Mouse (Mus musculus): Measurements from ENCODE around the gene Ecm2. TPM values are rescaled to one million over a fixed set of nuclear protein-coding genes. Genes with fewer than 3 reads are reported as not detected.

Gene Ecm2
- polyA plus RNA-seq, 1 experiment from 2014 or later = 0.18 TPM

GRCm38 (mm10) chr13:49471981-49472675 is 32.5 kb upstream of the Ecm2 start:
- Histone ChIP-seq H3K36me3 (no peaks in the 10 kb centered on the region), H3K27me3 (no peaks in the 10 kb centered on the region), H3K9me3 (replicated peaks) (no peaks in the 10 kb centered on the region), H3K27ac (no peak overlapping the region), H3K4me3 (replicated peaks) (no peak overlapping the region), H3K9ac (no peak overlapping the region), H3K4me1 (replicated peaks) (peaks cover 16% of the 10 kb centered on the region; the same call in 1 of the 2 replicates), H3K4me2 (no peak overlapping the region)
- no peak for ATAC-seq (ENCODE audit: low read depth)
- WGBS (ENCODE audit: insufficient replicate concordance) = 56% methylated on average over 4 of the region's 4 CpGs
- DNase-seq = no peak

- DNase-seq = no peak
- H3K36me3 ChIP-seq = no peaks in the 10 kb centered on the region
- H3K4me3 ChIP-seq (replicated peaks) = no peak overlapping the region
- no peak overlapping the region for H3K4me2 ChIP-seq
- ATAC-seq (ENCODE audit: low read depth) = no peak
- no peaks in the 10 kb centered on the region for H3K9me3 ChIP-seq (replicated peaks)
- H3K9ac ChIP-seq = no peak overlapping the region
- no peaks in the 10 kb centered on the region for H3K27me3 ChIP-seq
- no peak overlapping the region for H3K27ac ChIP-seq
- WGBS (ENCODE audit: insufficient replicate concordance) = 78% methylated on average over 6 of the region's 6 CpGs
- H3K4me1 ChIP-seq (replicated peaks) = peaks cover 12% of the 10 kb centered on the region; the same call in 1 of the 2 replicates
Measured at GRCm38 (mm10) chr13:49472676-49473005, 32.0 kb upstream of the Ecm2 start.

- DNase-seq (no peak), ATAC-seq (ENCODE audit: low read depth) (no peak)
- H3K4me1 ChIP-seq (replicated peaks) = no peaks in the 10 kb centered on the region
- H3K27me3 ChIP-seq = no peaks in the 10 kb centered on the region
- no peaks in the 10 kb centered on the region for H3K36me3 ChIP-seq
- no peak overlapping the region for H3K4me3 ChIP-seq (replicated peaks)
- WGBS (ENCODE audit: insufficient replicate concordance) = 77% methylated on average over 3 of the region's 3 CpGs
- H3K9me3 ChIP-seq (replicated peaks) = no peaks in the 10 kb centered on the region
- H3K9ac ChIP-seq = no peak overlapping the region
- H3K27ac ChIP-seq = no peak overlapping the region
- H3K4me2 ChIP-seq = no peak overlapping the region
Measured at GRCm38 (mm10) chr13:49477887-49478286, 26.7 kb upstream of the Ecm2 start.

GRCm38 (mm10) chr13:49478851-49479374 is 25.7 kb upstream of the Ecm2 start:
- no peak for DNase-seq
- H3K27ac ChIP-seq = no peak overlapping the region
- ATAC-seq (ENCODE audit: low read depth) = no peak
- 73% methylated on average over 6 of the region's 6 CpGs for WGBS (ENCODE audit: insufficient replicate concordance)
- no peak overlapping the region for H3K4me3 ChIP-seq (replicated peaks)
- no peaks in the 10 kb centered on the region for H3K36me3 ChIP-seq
- no peak overlapping the region for H3K9ac ChIP-seq
- no peaks in the 10 kb centered on the region for H3K4me1 ChIP-seq (replicated peaks)
- H3K27me3 ChIP-seq = no peaks in the 10 kb centered on the region
- no peaks in the 10 kb centered on the region for H3K9me3 ChIP-seq (replicated peaks)
- H3K4me2 ChIP-seq = no peak overlapping the region

- no peak overlapping the region for H3K27ac ChIP-seq
- no peak overlapping the region for H3K4me2 ChIP-seq
- no peaks in the 10 kb centered on the region for H3K36me3 ChIP-seq
- WGBS (ENCODE audit: insufficient replicate concordance) = 86% methylated on average over 4 of the region's 4 CpGs
- no peak overlapping the region for H3K4me3 ChIP-seq (replicated peaks)
- no peak for ATAC-seq (ENCODE audit: low read depth)
- H3K9me3 ChIP-seq (replicated peaks) = no peaks in the 10 kb centered on the region
- H3K9ac ChIP-seq = no peak overlapping the region
- DNase-seq = no peak
- no peaks in the 10 kb centered on the region for H3K27me3 ChIP-seq
- H3K4me1 ChIP-seq (replicated peaks) = no peaks in the 10 kb centered on the region
Measured at GRCm38 (mm10) chr13:49479399-49479798, 25.2 kb upstream of the Ecm2 start.

GRCm38 (mm10) chr13:49480057-49480456 is 24.6 kb upstream of the Ecm2 start:
- Histone ChIP-seq H3K4me3 (replicated peaks) (no peak overlapping the region), H3K27me3 (no peaks in the 10 kb centered on the region), H3K27ac (no peak overlapping the region), H3K9ac (no peak overlapping the region), H3K9me3 (replicated peaks) (no peaks in the 10 kb centered on the region), H3K36me3 (no peaks in the 10 kb centered on the region), H3K4me1 (replicated peaks) (no peaks in the 10 kb centered on the region), H3K4me2 (no peak overlapping the region)
- no peak for ATAC-seq (ENCODE audit: low read depth)
- DNase-seq = no peak
- 81% methylated on average over 2 of the region's 2 CpGs for WGBS (ENCODE audit: insufficient replicate concordance)

GRCm38 (mm10) chr13:49480551-49480950 is 24.1 kb upstream of the Ecm2 start:
- Histone ChIP-seq H3K9me3 (replicated peaks) (no peaks in the 10 kb centered on the region), H3K4me2 (no peak overlapping the region), H3K4me1 (replicated peaks) (no peaks in the 10 kb centered on the region), H3K27ac (no peak overlapping the region), H3K9ac (no peak overlapping the region), H3K27me3 (no peaks in the 10 kb centered on the region), H3K4me3 (replicated peaks) (no peak overlapping the region), H3K36me3 (no peaks in the 10 kb centered on the region)
- no peak for ATAC-seq (ENCODE audit: low read depth)
- WGBS (ENCODE audit: insufficient replicate concordance) = 73% methylated on average over 5 of the region's 5 CpGs
- no peak for DNase-seq

GRCm38 (mm10) chr13:49485388-49485787 is 19.2 kb upstream of the Ecm2 start:
- Histone ChIP-seq H3K27ac (no peak overlapping the region), H3K36me3 (no peaks in the 10 kb centered on the region), H3K4me3 (replicated peaks) (no peak overlapping the region), H3K9ac (no peak overlapping the region), H3K4me2 (no peak overlapping the region), H3K9me3 (replicated peaks) (no peaks in the 10 kb centered on the region), H3K27me3 (no peaks in the 10 kb centered on the region), H3K4me1 (replicated peaks) (no peaks in the 10 kb centered on the region)
- ATAC-seq (ENCODE audit: low read depth) (no peak), DNase-seq (no peak)
- WGBS (ENCODE audit: insufficient replicate concordance) = 80% methylated on average over 5 of the region's 5 CpGs

GRCm38 (mm10) chr13:49492376-49493368 is 11.9 kb upstream of the Ecm2 start, which contains the start of gene Tes3-ps:
Gene Tes3-ps, plus strand, starts transcription at chr13:49493318.
- no peak within 1 kb of the TSS for H3K27ac ChIP-seq
- H3K9ac ChIP-seq = no peak within 1 kb of the TSS
- H3K9me3 ChIP-seq (replicated peaks) = no peaks in the 10 kb centered on the region
- 54% methylated on average over 6 of the region's 6 CpGs for WGBS (ENCODE audit: insufficient replicate concordance)
- ATAC-seq (ENCODE audit: low read depth) = no peak
- no peak within 1 kb of the TSS for H3K4me2 ChIP-seq
- no peaks in the 10 kb centered on the region for H3K27me3 ChIP-seq
- no peaks in the 10 kb centered on the region for H3K4me1 ChIP-seq (replicated peaks)
- DNase-seq = no peak
- H3K36me3 ChIP-seq = no peaks in the 10 kb centered on the region
- no peak within 1 kb of the TSS for H3K4me3 ChIP-seq (replicated peaks)

- no peak overlapping the region for H3K27ac ChIP-seq
- H3K4me1 ChIP-seq (replicated peaks) = no peaks in the 10 kb centered on the region
- 82% methylated on average over 4 of the region's 4 CpGs for WGBS (ENCODE audit: insufficient replicate concordance)
- H3K36me3 ChIP-seq = no peaks in the 10 kb centered on the region
- H3K4me3 ChIP-seq (replicated peaks) = no peak overlapping the region
- no peak overlapping the region for H3K9ac ChIP-seq
- H3K4me2 ChIP-seq = no peak overlapping the region
- no peak for DNase-seq
- no peaks in the 10 kb centered on the region for H3K27me3 ChIP-seq
- no peaks in the 10 kb centered on the region for H3K9me3 ChIP-seq (replicated peaks)
- ATAC-seq (ENCODE audit: low read depth) = no peak
Measured at GRCm38 (mm10) chr13:49505776-49506175, 1.2 kb downstream of the Ecm2 start.

- Histone ChIP-seq H3K27me3 (no peaks in the 10 kb centered on the region), H3K4me3 (replicated peaks) (no peak overlapping the region), H3K27ac (no peak overlapping the region), H3K9me3 (replicated peaks) (no peaks in the 10 kb centered on the region), H3K36me3 (no peaks in the 10 kb centered on the region), H3K4me1 (replicated peaks) (no peaks in the 10 kb centered on the region), H3K4me2 (no peak overlapping the region), H3K9ac (no peak overlapping the region)
- no peak for DNase-seq
- WGBS (ENCODE audit: insufficient replicate concordance) = 75% methylated on average over 3 of the region's 3 CpGs
- no peak for ATAC-seq (ENCODE audit: low read depth)
Measured at GRCm38 (mm10) chr13:49507176-49507575, 2.6 kb downstream of the Ecm2 start.
